Mouse (Mus musculus) liver, embryonic 14.5 days (tissue): ENCODE results near the gene Fbxw11.

Experiments used
- CTCF ChIP-seq: IDR thresholded peaks from 2 replicates; pipeline ENCODE4 v1.5.1; 2016; ENCODE audit warnings: antibody characterized with exemption, low read depth, control low read depth
- EP300 ChIP-seq: IDR thresholded peaks from 2 replicates; pipeline ENCODE4 v1.6.1; 2016; ENCODE audit warnings: antibody characterized with exemption, low read depth

DNA sequence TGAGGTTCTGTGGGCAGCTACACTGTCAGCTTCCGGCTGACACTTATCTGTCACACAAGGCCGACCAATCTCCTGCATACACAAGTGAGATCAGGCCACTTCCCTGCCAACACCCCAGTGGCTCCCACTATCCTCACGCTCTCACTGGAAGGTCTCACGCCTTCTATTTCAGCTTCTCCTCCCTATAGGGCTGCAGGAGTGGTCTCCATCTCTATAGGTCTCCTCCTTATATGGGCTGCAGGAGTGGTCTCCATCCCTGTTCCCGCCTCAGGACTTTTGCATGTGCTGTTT lies 110.0 kb downstream of the Fbxw11 start:
- no peak for TF ChIP-seq CTCF
- no peak for TF ChIP-seq EP300
